Mouse (Mus musculus): ENCODE measurements at regions not wholly inside any gene's neighbourhood (a gene's known extent, or its start where the extent isn't known, plus 50 kb on each side); places are given as distances from the start of the nearest gene placed in this dataset.
A peak's percentile ranks its signal among the peaks of the same experiment; 100 is the strongest.

DNA sequence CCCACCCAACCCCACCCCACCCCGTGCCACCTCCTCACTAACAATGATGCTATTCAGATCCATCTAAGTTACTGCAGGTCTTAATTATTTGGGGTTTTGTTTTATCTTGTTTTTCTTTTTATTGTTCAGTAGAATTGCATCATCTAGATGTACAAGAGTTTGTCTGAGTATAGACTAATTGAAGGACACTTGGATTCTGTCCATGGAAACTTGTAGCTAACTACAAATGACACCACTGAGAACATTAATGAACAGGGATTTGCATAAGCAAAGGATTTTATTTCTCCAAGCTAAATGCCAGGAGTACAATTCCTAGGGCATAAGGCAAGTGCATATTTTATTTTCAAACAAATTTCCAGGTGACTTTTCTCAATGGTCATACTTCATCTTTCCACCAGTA, 318.4 kb upstream of the Slc7a11 start:
- DNase-seq (ENCODE audit: low read depth), result no peak

DNA sequence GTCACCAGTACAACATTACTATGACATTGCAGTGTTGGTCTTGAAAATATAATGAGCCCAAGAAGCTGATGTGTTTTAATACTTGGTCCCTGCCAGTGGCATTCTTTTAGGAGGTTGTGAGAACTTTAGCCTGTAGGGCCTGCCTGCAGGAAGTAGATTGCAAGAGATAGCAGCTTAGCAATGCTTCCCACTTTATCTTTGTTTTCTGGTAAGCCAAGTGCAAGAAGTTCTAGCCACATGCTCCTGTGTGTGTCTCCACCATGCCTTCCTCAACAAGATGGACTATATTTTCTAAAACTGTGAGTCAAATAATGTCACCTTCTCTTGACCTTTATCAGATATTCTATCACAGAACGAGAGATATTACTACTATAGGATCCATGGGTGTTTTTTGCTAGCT, 314.7 kb upstream of the Slc7a11 start:
- DNase-seq (ENCODE audit: low read depth), result peak; percentile 70

DNA sequence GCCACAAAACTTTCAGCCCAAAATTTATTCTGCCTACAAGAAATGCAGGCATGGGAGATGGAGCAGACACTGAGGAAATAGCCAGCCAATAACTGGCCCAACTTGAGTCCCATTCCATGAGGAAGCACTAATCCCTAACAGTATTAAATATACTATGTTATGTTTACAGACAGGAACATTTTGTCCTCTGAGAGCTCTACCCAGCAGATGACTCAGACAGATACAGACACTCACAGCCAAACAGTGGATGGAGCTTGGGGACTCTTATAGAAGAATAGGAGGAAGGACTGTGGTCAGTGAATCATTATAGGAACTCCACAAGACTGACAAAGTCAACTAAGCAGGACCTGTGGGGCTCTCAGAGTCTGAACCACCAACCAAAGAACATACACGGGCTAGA, 293.8 kb upstream of the Slc7a11 start:
- DNase-seq (ENCODE audit: low read depth), result peak; percentile 73

DNA sequence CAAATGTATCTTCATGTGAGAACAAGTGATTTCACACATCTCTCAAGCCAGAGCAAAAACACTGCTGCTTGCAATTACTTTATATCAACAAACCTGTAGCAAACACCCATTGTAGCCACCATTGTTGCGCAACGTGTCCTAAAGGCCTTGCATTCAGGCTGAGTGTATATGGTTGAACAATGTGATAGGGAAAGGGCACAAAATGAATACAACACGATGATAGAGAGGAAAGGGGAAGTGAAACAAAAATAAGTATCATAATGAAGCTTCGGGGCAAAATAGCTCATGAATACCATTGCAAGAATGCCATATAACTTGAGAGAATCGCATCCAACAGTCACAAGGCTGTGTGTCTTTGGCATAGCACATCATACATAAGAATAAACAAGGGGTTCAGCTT, 275.6 kb upstream of the Slc7a11 start:
- DNase-seq (ENCODE audit: low read depth), result peak; percentile 18

DNA sequence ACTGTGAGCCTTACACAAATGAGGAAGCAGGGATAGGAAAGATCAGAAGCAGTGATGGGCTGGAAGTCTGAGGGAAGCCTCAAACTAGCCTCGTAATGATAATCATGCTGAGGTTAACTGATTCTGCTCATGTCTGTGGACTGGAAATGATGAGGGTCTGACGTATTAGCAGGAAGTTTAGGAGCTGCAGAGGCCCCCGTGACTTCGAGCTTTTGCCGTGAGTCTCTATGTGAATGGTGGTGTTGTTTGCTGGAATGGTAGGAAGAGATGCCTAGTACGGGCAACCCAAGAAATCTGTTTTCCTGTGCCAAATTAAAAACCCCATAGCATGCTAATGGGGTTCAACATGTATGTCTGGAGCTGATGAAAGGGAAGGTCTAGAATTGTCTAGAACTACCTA, 270.0 kb upstream of the Slc7a11 start:
- DNase-seq (ENCODE audit: low read depth), result no peak

DNA sequence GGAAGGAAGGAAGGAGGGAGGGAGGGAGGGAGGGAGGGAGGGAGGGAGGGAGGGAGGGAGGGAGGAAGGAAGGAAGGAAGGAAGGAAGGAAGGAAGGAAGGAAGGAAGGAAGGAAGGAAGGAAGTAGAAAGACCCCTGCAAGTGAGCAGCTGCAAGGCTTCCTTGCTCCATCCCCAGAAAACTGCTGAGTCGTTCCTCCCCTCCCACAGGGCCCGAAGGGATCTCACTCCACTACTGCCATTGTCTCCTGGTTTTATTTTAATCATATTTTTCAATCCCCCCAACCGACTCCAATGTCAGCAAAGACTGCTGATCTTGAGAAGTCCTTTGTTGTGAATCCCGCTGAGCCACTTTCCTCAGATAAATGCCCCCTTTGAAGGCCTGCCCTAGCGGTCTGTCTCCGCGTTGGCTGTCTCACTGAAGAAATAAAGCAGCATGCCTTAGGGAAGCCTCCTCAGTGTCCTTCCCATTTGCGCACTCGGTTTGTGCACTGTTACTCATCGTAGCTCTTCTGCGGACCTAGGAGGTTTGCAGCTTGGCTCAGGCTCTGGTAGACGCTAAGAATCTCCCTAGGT, 266.1 kb upstream of the Slc7a11 start:
- no peak for DNase-seq (ENCODE audit: low read depth)

DNA sequence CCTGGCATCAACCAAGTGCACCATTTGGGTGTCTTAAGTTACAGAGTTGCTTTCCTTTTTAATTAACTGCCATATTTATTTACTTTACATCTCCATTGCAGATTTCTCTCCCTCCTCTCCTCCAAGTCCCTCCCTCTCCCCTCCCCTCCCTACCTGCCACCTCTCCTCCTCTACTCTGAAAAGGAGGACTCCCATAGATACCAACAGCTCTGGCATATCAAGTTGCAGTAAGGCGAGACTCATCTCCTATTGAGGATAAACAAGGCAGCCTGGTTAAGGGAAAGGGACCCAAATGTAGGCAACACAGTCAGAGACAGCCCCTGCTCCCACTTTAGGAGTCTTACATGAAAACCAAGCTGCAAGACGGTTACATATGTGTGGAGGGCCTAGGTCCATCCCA, 263.3 kb upstream of the Slc7a11 start:
- DNase-seq (ENCODE audit: low read depth), result no peak

DNA sequence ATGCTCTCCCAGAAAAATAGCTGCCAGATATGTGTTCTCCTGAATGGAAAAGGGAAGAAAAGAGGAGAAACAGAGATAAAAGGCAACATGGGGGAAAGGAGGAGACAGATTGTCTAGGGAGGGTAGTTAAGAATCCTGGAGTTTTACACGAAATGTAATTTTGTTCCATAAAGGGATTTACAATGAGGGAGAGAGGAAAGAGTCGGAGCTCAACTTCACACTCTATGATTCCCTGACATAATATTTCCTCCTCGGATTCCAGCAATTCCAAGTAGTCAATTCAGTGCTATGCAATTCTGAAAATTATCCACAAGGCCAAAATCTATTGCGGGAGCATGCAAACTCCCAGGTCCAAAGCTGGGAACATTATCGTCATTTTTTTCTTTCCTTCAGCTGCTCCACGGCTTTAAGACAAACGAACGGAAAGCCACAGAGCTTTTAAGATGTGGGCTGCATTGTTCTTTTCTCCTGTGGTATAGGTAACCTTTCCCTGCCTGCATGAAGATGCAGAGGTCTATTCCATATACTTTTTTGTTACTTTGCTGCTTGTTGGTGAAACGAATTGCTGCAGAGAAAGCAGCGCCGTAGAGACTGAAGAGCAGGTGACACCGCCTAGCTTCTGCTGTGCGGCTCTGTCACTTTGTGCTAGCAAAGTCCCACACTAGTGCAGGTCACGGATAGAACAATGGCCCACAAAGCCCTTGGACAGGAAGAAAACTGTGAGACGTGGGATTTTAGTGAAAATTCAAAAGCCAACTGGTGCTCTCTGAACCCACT, 251.7 kb upstream of the Slc7a11 start:
- no peak for DNase-seq (ENCODE audit: low read depth)

DNA sequence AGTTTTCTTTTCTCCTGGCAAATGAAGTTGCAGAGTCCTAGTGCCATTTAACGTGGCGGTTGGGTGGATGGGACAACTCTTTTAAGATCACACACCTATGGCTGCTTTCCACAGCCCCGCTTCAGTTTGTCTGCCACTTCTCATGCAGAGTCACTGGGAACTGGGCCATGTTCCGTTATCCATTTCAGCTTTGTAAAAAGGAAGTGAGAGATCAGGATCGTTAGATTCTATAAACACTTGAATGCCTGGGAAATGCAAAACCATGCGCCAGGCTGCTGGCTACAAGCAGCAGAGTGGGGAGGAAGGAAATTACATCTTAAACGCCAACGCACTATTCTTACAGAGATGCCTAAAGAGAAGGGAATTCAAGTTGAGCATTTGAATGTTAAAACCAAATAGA, 251.1 kb upstream of the Slc7a11 start:
- DNase-seq (ENCODE audit: low read depth), result no peak

DNA sequence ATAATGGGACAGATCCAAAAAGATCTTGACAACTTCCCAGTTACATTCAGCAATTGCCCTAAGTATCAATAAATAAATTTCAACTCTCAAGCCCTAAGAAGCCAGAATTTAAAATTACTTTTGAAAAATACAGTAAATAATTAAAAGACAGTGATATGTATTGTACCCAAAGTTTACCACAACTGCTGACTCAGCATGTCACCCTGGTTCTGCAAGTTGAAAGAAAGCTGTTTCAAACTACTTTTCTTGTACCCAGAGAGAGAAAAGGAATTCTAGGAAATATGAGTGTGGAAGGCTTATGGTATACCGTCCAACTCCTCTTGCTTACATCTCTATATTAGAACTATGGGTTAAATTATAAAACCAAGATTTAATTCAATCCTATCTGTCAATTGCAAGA, 248.9 kb upstream of the Slc7a11 start:
- DNase-seq (ENCODE audit: low read depth), result no peak

DNA sequence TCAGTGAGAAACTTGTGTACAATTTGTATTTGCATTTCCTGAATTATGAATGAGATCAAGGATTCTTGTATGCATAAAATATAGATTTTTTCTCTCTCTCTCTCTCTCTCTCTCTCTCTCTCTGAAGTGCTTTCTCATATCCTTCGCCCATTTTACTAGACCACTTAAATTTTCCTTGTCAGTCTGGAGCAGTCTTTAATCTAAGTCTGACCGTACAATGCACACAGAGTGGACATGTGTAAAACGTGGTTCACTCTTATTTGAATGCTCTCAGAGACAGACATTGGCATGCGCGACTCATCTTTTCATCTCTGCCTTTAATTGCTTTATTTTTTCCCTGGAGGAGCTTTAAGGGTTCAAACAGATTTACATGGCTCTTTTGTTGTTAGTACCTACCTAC, 247.3 kb upstream of the Slc7a11 start:
- DNase-seq (ENCODE audit: low read depth), result no peak

DNA sequence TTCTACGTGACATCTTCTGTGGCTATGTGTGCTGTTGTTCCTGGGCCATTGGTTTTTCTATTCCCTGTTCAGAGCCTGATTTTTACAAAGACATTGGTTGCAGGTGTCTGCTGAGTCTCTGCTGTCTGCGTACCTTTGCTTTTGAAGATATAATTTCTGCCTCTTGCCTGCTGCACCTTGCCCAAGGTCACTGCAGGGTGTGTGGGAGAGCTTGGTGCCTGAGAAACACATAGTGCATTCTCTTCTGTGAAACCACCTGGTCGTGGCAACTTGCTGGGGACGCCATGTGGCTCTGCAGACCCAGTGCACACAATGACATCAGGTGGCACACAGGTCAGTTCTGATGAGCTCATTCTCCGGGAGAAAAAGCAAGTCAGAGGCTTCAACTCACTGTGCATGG, 246.0 kb upstream of the Slc7a11 start:
- no peak for DNase-seq (ENCODE audit: low read depth)

DNA sequence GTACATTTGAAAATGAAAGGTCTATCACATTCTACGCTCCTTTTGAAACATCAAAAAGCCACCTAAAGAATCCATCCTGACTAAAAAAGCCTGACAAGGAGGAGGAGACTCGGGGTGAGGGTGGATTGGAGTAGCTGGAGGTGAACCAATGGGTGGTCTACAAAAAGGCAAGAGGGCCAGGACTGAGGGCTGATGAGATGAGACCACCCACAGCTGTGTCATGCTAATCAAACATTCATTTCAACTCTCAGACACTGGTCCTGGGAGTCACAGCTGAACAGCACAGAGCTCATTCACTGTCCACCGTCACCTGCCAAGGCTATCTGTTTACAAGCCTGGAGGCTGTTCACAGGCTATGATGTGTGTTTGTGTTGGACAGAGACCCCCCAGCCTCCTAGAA, 244.3 kb upstream of the Slc7a11 start:
- no peak for DNase-seq (ENCODE audit: low read depth)

DNA sequence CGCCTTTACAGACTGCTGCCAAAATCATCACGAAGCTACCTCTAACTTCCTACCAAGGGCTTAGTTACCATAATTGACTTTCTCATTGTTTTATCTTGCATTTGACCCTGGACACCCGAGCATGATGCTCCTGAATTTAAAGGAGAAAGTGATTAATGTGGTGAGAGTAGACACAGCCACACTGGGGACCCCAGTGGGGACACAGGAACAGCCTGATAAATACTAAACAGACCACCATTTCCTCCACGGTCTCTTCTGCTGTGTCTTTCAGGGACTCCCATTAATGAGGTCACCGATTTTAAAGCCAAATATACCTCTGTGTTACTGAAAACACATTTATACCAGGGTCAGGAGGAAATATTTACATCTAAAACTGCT, 235.2 kb upstream of the Slc7a11 start:
- no peak for DNase-seq (ENCODE audit: low read depth)

DNA sequence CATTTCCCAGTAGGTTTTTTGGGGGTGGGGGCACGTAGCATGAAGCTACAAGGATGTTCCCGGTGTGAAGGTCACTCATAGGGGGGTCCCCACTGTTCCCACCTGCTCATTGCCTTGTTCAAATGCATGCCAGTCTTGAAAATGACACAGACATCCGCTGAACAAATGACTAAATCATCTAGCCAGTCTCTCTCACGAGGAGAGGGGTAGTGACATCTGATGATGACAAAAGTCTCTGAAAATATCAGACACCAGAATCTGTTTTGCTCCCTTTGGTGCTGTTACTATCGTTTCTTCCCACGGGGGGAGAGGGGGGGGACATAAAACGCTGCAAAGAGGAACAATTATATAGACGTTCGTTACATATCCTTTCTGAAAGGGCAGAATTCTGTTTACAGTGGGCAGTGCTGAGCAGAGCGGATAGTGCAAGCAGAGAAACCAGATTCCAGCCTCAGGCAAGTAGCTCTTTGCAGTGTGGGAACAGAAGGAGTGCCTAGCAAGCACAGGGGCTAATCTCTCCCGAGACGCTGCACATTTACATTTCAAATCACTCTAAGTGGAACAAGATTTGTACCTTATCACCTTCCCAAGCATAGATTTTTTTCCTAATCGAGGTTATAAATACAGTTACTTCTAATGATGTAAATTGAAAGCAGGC, 234.7 kb upstream of the Slc7a11 start:
- no peak for DNase-seq (ENCODE audit: low read depth)

DNA sequence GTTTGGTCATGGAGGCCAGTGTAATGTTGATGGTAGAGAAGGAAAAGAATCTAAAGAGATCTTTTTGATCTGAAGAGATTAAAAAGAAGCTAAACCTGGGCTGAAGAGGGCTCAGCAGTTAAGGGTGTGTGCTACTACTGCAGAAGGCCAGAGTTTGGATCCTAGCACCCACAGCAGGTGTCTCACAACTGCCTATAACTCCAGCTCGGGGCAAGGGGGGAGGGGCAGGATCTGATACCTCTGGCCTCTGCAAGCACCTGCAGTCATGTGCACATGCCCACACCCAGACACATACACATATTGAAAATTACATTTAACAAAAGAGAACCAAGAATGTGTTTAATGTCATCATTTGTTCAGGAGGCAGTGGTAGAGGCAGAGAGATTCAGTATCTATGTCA, 232.4 kb upstream of the Slc7a11 start:
- no peak for DNase-seq (ENCODE audit: low read depth)

DNA sequence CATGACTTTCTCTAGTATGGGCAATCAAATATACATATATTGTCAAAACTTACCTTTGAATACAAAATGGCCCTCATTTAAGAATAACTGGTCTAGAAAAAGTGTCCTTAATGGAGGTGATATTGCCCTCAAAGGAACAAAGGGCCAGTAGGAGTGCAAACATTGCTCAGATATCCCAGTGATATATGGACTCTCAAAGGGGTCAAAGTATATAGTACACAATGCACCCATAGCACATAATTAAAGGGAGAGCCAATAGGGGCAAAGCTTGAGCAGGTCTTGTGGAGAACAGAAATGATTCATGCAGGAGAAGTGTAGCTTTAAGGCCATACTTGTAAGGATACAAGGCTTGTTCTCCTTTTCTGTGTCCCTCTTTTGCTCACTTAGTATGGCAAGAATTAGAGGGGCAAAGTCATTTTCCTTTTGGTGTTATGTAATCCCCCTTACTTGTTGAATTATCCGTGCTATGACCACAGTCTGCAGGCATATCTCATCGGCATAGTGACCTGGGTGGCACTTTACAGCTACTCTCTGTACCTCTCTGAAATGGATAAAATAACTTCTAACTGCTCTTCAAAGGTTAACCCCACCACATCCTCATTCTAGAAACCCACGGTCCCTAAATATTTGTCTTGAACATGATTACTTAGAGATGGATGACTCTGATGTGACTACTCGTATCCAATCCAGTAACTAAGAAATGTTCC, 231.6 kb upstream of the Slc7a11 start:
- DNase-seq (ENCODE audit: low read depth), result peak; percentile 4

DNA sequence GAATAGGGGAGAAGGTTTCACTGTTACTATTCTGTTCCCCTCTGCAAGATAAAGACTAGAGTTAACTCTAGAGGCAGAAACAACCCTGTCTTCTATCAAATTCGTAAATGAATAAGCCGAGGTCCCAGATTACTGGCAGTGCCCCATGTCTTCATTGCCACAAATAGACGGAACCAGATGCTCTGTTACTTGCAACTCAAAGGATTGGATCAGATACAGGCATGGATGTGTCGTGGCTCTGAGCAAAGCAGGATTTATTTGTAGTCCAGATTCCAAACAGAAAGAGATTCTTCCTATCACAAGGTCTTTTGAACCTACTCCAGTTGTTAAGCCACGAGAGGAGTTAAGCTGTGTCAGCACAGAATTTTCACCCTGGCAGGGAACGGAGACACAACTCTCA, 221.9 kb upstream of the Slc7a11 start:
- DNase-seq (ENCODE audit: low read depth), result no peak

DNA sequence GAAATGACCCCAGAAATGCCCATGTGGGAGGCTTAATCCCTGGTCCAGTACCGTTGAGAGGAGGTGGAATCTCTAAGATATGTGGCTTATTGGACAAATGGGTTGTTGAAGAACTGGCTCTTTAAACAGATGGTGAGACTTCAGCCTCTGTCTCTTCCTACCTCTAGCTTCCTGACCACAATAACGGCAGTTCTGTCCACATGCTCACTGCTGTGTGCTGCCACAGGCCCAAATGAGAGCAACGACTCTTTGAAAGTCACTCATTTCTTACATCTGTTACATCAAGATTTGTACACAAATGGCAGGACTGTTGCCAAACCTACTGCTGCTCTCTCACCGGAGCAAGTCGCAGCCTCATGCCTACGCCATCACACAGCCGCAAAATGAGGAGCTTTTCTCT, 217.6 kb upstream of the Slc7a11 start:
- DNase-seq (ENCODE audit: low read depth), result peak; percentile 41

DNA sequence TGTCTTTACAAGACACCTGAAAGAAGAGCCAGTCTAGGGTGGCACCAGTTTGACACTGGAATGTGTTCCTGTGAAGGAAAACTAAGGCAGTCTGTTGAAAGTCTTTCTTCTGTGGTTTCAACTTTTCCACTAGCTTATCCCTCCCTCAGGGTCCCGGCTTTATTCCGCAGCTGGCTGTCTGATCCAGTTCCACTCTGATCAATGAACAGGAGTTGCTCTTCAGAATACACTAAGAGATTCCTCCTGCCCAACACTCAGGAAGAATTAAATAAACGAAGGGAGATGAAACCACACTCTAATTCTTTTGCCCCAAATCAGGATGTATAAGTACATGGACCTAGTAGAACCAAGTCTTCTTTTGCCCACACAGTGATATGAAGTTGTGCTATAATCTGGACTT, 217.2 kb upstream of the Slc7a11 start:
- no peak for DNase-seq (ENCODE audit: low read depth)

DNA sequence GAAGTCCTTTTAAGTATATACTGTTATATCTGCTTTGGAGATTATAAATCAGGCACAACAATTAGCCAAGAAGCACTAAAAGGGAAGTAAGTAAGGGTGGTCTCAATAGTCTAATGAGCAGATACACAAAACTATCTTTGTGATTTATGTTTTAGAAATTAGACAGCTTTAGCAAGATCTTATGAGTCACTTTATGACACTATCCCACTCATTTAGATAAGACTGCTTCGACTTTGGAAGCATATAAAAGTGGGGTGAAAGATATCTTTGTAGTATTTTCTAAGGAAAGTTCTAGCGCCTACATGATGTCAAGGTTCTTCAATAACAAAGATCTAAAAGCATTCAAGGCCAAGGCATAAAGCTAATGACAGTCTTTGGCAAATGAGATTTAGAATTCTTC, 214.5 kb upstream of the Slc7a11 start:
- DNase-seq (ENCODE audit: low read depth), result no peak

DNA sequence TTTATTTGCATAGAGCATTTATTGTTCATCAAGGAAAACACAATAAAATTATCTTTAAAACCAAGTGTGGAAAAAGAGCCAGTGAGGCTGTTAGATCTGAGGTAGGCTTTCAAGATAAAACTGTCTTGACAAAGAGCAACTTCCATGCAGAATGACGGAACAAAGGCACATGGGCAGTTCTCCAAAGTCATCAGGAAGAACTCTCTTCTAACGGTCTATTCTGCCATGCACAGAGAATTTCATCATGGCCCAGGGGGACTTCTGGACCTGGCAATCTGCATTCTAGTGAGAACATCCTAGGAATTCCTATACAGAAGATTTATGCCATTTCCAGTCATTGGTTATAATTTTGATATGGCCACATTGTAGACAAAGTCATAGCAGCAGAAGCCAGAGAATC, 211.0 kb upstream of the Slc7a11 start:
- DNase-seq (ENCODE audit: low read depth), result no peak

DNA sequence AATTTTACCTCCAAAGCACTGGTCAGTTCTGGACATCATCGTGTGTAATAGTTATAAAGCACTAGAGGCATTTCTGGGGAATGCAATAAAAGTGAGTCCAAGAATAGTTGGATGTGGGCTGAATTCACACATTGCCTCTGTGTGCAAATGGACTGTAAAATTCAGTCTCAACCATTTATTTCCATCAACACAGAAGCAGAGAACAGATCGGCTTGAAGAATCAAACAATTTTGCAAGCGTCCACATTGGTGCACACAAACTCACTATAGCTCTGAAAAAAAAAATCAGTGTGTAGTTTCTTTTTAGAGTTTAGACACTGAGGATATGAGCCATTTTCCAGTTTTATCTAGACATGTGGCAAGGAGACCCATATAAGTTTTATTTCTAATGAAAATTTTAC, 208.9 kb upstream of the Slc7a11 start:
- DNase-seq (ENCODE audit: low read depth), result no peak

Data from 416B (cell line).